Mouse (Mus musculus) right cerebral cortex, postnatal 36 days (tissue): ENCODE measurements around the gene Gprc5b.

ENCODE experiments used
- DNase-seq, 2 experiments: peaks; one replicate each; pipeline ENCODE4 v3.0.0; 2022; ENCODE audit warnings: low spot score in 2 of 2, mixed read lengths in 1 of 2

Gene Gprc5b

DNA sequence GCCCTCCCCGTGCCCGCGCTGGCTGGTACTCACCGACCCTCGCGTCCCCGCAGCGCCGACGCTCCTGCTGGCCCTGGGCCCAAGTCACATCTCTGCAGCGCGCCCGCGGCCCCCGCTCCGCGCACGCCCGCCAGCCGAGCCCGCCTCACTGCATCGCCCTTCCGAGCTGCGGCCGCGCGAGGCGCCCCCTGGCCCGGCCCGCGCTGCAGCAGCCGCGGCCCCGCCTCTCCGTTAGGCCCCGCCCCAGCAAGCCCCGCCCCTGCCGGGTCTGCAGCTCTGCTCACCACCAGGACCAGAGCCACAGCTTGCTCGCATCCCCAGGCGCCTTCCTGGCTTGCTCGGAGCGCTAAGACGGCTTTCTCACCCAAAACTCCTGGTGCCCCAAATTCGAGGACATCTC is at the start of gene Gprc5b:
Gene Gprc5b (minus strand): TSS at position 205 of the 400 bp plus-strand sequence.
- DNase-seq: peak; percentile 60 to 61

DNA sequence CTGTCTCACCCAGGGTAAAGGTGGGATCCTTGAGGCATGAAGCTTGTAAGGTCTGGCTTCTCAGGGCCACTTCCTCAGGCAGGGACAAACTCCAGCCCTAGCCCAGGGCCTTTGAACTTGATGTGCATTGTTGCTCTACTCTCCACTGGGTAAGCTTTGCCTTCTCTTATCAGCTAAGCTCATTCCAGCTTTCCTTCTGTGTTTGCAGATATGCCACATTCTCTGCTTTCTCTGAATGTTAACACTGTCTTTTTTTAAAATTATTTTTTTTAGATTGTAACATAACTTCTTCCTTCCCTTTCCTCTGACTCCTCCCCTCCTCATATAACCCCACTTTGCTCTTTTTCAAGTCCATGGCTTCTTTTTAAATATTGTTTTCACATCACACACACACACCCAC is 46.5 kb upstream of the Gprc5b start:
- no peak for DNase-seq

DNA sequence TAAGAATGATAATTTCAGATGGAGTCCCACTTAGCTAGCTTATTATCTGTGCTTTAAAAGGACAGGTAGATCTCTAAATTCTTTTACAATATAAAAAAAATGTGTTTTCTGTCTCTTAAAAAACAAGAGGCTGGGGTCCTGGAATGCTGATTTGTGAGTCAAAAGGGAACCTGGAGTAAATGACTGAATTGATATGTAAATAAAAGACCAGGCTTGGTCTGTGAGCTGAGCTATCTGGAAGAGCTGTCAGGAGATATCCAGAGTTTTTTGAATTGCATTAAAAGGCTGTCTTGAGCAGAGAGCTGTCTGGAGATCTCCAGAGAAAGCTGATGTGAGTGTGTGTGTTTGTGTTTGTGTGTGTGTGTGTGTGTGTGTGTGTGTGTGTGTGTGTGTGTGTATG is 42.6 kb upstream of the Gprc5b start:
- DNase-seq: no peak

DNA sequence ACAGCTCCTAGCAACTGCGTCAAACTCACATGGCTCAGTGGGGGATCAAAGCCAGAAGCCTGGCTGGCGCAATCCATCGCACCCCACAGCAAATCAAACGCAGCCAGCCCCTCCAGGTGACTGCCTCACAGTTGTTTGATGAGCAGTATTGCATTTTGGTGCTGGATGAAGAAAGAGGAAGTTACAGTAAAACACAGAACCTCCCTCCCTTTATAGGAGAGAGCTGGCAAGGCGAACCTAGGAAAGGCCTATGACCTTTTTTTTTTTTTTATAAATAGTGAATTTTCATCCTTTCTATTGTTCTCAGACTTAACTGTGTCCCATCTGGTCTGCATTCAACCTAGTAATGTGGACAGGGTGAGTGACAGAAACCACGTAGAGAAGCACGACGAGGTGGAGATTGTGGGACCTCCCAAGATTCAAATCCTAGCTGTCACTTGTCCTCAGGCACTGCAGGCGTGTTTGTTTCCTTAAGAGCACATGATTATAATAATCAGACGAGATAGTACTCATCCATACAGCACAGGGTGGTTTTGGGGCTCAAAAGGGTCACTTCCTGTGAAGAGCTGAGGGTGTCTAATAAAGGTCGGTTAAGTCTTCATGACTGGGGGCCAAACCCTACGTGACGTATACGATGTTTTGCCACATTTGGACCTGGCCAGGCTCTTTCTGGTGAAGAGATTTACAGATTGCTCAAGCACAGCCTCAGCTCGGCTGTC is 39.4 kb upstream of the Gprc5b start:
- no peak for DNase-seq

DNA sequence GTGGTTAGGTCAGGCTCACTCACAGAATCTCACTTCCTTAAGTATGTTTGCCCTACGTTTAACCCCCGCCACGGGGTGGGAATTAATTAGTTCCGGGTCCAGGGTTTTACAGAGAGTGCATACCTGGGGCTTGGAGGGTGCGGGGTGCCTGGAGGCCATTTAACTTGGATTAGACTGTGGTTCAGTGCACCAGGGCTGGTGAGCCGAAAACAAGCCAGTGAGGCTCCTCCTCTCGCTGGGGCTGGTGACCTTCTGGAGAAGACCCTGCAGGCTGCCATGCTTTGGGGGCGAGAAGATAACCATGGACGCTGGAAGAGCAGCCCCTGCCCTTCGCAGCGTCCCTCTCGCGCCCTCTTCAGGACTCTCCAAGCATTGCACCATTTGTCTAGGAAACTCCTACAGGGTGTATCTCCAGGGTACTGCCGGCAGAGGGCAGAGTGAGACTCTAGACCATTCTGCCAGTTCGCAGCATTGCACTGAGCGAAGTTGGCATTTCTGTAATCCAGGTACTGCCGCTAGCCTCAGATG is 28.4 kb upstream of the Gprc5b start:
- DNase-seq: peak; percentile 22 to 25

DNA sequence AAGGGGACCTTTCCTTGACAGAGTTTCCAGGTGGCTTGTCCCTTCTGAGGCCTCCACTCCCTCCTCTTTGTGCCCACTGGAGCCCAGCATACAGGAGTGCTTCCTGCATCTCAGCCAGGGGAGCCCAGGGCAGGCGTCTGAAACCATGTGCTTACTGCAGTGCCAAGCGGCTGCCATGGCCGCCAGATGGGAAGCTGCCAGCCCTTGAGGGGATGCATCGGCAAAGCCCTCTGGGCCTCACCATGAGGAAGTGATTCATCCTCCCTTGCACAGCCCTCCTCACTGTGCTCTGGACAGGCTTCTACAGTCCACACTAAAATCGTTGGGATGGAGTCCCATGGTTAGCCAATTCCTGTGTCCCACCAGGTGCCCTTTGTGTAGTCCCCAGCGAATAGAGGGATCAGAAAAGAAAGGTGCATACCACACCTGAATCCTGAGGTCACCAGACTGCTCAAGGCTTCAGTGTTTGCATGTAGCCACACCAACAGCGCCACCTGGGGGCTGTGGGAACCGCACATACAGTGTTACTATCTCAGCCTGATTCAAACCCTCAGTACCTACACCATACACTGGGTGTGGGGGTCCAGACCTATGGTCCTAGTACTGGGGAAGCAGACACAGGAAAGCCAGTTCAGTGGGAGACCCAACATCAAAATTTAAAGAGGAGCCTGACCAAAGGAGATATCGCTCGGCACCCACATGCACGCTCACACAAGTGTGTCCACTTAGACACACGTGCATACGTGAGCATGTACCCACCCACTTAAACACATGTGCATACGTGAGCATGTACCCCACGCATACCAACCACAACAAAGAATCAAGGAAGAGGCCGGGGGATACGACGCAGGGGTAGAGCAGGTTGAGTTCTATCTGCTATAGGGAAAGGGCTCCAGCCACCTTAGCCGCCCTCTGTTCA is 27.5 kb upstream of the Gprc5b start:
- DNase-seq: no peak

DNA sequence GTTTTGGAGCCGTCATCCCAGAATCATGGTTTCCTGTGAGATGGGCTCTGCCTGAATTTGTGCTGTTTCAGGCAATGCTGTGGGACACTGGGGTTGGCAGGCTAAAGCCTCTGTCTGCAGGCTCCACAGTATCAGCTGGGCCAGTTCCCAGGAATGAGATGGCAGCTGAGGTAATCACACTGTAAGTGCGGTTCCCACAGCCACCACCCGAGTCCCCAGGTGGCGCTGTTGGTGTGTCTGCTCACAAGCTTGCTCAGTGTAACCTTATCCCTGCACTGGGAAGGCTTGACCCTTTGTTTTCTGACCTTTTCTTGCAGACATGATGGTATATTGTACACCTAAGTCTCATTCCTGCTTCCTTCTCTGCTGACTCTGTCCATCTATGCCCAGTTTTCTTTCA is 24.5 kb upstream of the Gprc5b start:
- no peak for DNase-seq

DNA sequence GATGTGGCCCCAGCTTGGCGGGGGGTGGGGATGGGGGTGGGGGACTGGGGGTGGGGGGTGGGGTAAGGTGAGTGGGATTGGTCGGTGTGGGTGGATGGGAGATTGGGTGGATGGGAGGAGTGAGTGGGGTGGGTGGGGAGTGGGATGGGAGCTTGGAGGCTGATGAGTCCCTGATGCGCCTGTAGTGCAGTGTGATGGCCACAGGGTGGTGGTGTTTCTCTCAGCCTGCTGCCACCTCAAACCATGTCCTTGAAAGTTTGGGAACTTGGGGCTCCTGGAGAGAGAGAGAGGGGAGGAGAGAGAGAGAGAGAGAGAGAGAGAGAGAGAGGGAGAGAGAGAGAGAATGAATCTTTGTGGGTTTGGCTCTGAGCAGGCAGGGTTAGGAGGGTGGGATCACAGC is 20.7 kb upstream of the Gprc5b start:
- DNase-seq: no peak

DNA sequence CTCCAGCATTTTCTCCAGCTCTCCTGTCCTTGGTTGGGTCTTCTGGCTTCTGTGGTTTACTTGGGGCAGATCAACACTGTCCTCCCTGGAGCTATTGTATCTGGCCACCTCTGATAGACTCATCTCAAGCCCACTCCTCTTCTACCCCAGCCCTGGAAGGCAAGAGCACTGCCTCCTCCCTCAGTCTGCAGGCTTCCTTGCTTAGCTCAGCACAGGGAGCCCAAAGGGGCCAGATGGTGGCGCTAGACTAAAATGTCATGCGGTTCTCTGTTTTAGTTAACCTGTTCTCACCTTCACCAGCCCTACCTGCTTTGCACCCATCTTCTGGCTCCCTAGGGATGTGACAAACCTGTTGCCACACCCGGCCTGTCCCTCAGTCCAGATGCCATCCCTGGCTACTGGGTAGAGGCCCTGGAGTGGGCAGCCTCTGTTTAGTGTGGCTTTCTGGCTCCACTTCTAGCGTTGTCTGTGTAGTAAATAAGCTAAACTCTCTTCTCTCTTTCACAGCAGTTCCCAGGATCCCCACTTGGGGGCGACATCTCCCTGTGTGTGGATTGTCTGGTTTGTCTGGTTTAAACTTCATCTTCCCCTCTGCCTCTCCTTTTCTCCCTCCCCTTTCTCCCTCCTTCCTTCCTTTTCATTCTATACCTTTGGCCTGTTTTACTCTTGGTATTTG is 16.0 kb upstream of the Gprc5b start:
- DNase-seq: peak; percentile 38 to 64

DNA sequence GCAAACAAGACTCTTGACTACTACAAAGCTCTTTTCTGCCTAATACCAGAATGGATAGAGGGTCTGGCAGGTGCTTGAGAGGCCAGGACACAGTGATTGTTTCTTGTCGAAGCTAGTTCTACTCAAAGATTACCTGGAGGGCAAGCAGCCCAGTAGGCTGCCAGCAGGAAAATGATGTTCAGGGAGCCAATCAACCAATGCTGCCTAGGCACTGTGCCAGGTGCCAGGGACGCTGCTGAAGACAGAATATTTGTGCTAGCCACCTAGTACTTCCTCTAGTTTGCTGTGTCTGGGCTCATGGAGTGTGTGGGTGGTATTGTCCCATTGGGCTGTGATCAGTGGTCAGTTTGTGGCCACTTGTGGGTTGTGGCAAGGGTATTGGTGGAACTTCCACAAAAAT is 7.5 kb upstream of the Gprc5b start:
- no peak for DNase-seq

DNA sequence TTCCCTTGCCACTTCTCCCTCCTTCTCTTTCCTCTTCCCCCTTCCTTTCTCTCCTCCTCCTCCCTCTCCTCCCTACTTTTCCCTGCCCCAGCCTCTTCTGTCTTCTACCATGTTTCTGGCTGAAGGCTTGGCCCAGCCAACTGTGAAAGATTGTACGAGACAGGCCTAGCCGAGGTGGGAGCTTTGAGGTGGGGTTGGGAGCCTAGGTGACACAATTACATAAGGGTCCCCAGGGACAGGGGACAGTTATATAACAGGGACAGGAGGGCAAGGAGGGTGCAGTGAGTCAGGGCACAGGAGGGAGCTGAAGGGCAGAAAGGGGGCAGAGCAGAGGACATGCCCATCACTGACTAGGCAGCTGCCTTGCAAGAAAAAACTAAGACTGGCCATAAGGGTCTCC is 7.0 kb upstream of the Gprc5b start:
- no peak for DNase-seq

DNA sequence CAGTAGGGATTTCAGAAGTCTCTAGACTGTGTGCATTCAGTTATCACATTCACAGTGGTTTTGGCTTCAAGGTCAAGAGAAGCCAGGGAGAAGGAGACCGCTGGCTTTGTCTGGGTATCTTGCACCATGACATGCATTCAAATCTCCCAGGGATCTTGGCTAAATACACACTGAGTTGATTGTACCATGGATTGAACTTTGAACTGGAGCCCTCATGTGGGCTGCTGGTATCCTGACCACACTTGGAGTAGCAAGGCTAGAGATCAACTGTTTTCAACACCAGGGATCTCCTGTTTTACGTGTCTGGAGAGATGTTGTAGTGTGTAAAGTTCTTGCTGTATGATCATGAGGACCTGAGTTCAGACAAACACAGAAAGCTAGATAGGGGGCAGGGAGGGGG is 4.8 kb upstream of the Gprc5b start:
- no peak for DNase-seq

DNA sequence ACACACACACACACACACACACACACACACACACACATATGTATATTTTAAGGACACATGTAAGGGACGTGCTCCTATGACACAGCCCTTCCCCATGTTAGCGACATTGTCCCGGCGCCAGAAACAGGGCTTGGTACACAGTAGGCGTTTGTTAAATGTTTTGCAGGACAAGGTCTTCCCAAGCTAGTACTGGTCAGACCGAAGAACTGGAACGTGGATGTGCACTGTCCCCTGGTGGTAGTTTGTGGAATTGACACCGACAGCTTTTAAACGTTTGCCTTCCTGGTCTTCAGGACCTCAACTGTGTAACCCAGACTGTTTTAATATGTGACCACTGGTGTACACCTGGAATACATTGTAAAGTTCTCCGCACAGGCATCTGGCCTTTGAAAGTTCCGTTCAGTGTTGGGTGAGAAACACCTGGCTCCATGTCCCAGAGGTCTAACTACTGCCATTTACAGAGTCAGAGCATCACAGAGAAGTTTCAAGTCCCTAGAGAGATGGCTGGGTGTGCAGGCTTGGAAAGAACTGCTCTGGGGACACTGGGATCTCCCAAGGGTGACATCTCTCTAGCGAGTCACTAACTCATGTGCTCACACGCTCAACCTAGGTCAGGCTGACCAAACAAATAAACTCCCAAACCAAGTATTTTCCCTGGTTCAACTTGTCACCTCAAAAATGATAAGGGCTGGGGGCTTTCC is 1.3 kb upstream of the Gprc5b start:
- peak; percentile 76 to 79 for DNase-seq

DNA sequence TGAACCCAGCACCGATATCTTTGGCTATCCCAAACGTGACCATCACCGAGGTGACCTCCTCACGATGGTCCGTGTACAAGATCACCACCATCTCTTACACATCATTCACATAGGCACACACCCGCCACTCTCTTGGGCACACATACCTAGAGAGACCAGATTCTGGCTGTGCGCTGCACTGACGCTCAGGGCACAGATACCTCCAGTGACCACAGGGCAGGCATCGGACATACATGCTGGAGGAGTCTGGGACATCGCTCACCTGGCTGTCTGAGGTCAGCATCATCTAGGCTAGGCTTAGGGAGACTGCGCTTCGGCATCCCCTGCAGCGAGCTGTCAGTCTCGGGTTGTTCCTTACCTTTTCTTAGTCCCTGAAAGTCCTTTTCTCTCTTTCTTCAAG is 660 bp upstream of the Gprc5b start:
- no peak for DNase-seq

DNA sequence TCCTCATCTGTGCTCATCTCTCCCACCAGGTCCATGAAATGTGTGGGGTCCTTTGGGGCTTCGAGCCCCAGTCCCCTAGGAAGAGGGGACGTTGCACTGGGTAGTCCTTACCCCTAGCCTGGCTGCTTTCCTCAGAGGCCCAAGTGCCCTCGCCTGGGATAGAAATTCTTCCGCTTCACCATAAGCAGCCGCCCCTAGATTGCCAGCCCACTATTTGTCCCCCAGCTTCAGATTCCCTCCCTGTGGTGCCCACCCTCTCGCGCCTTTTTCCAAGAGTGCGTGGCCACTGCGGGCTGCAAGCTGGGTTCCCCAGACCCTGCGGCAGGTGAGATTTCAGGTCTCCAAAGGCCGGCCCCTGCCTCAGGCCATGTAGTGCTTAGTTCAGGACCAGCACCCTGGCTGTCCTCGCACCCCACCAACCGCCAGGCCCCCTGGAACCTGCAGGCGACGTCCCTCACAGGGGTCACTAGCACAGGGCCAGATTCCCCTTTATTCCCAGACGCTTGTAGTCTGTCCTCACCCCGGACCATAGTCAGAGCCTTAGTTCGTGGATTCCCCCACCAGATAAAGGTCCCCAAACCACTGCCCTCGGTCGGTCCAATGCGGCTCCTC is 674 bp downstream of the Gprc5b start:
- no peak for DNase-seq

DNA sequence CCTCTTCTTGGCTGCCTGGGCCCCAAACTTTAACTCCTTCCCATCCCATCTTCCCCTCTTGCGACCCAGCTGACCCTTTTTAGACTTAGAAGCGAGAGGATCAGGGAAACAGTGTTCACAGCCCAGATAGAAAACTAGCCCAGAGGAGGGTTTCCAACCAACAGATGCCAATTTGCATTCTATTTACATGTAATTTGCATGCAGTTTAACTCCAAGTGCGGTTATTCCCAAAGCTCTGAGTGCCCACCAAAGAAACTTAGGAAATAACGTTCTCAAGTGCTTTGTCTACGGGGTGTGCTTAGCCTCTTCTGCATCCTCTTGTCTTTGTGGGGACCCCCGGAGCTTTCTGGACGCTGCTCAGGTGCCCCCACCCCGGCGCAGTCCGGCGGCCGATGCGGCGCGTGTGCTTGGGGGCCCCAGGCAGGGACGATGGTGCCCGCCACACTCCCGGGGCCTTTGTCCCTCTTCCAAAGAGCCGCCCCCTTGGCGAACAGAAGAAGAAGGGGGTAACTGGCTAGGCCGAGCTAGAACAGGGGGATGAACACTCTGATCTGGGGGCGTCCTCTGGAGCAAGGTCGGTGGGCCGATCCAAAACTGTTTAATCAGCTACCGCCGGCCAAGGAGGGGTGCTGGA is 1.3 kb downstream of the Gprc5b start:
- no peak for DNase-seq

DNA sequence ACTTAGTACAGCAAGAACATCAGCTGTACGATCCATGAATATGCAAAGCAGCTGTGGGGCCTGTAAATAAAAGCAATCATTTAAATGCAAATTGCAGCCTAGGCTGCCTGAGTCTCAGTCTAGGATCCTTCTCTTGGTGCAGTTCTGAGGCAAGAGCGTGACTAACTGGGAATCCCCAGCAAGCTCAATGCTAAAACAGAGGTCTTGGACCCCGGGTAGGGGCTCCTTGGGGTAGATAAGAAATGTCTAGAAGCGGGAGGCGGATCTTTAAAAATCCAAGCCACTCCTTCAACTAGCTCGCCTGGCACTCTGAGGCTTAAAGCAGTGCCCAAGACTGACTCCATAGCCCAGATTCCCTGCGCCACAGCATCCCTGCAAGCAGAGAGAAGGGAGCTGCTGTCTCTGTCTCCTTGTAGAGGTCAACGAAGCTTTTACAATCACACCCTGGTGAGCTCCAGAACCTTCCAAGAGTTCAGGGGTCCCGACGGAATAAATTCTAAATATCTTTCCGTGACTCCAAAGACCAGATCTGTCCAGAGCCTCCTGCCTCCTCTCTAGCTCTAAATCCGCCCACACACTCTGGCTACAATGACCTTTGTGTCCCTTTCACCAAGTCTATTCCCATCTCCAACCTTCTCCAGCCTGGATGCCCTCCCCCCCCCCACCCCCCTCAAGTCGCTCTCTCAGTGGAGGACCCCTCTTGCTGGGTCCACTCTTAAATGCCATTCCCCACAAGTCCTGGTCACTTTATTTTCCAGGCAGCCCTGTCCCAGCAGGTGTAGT is 2.2 kb downstream of the Gprc5b start:
- DNase-seq: no peak

DNA sequence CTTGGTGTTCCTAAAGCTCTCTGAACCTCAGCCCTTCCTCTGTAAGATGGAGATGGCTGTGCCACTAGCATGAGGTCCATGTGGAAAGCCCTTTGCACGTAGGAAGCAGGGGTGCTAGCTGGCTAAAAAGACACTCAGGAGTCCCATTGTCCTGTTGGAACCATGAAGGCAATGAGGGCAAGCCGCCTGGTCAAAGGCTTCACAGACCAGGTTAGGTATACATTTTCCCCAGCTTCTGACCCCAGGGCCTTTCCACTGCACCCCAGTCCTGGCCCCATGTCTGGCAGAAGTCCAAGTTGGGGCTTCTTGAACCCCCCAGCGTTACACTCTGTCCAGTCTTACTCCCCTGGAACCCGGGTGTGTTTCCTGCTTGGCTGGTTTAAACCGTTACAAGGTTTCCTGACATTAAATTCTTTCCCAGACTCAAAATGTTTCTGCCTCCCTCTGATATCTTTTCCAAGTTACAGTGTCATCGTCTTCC is 2.9 kb downstream of the Gprc5b start:
- DNase-seq: no peak

DNA sequence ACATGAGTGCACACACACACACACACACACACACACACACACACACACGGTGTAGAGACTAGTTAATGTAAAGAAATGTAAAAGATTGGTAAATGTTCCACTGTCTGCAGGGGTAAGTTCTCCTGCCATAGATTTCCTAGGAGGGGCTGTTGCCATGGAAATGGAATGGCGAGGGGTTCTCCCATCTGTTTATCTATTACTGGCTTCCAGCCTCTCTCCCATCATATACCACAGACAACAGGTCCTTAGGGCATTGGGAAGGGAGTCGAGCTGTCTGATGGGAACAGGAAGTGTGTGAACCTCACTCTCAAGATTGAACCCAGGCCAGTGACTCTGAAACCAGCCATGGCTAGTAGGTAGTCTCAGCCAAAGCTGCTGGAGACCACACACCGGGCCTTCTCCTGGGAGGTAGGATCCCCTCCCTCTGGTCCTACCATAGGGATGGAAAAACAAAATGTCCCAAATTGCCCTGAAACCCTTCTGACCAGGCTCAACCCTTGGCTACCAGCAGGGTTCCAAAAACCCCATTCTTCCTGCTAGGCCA is 3.6 kb downstream of the Gprc5b start:
- DNase-seq: no peak
